Mouse (Mus musculus) liver, embryonic 14.5 days (tissue): ENCODE measurements around the gene Cdca4. TPM values are rescaled to one million over a fixed set of nuclear protein-coding genes. Genes with fewer than 3 reads are reported as not detected.

ENCODE experiments used
- ATAC-seq: fragments of 200-750 bp; cut with Nextera tagmentation; 2 replicates; pipeline ENCODE4 v1.8.0; 2017; ENCODE audit warnings: moderate number of reproducible peaks, mild to moderate bottlenecking, moderate library complexity; ENCODE audit not compliant: insufficient read depth
- DNase-seq, 3 experiments: peaks; one replicate each; pipeline ENCODE4 v3.0.0-alpha.2; 2012 to 2013; ENCODE audit warnings: low read depth in 3 of 3, low spot score in 3 of 3
- H3K27ac ChIP-seq: fragments of 300-500 bp; sonication (generic); 2 replicates; pipeline ENCODE4 v1.5.1; 2014; ENCODE audit warnings: moderate library complexity, mild to moderate bottlenecking, control low read depth, inconsistent platforms
- H3K27me3 ChIP-seq: fragments of 300-500 bp; sonication (generic); 2 replicates; pipeline ENCODE4 v1.6.1; 2014; ENCODE audit warnings: mild to moderate bottlenecking, low read length, moderate library complexity; ENCODE audit not compliant: control insufficient read depth, insufficient read depth
- H3K36me3 ChIP-seq: fragments of 300-500 bp; sonication (generic); replicated peaks from 2 replicates; pipeline ENCODE4 v1.6.1; 2014; ENCODE audit warnings: low read depth; ENCODE audit not compliant: control insufficient read depth, insufficient read depth
- H3K4me1 ChIP-seq, 2 experiments: fragments of 200-500 bp in 1 of 2; fragments of 300-500 bp in 1 of 2; sonication (generic) in 1 of 2; replicated peaks; 2 replicates each; pipeline ENCODE4 v1.6.1; 2012 to 2014; ENCODE audit warnings: antibody characterized with exemption in 1 of 2, inconsistent platforms in 1 of 2, low read length in 1 of 2; ENCODE audit not compliant: control insufficient read depth in 2 of 2, insufficient read depth in 2 of 2
- H3K4me2 ChIP-seq: fragments of 300-500 bp; sonication (generic); 2 replicates; pipeline ENCODE4 v1.6.1; 2014; ENCODE audit warnings: low read depth, mild to moderate bottlenecking, control low read depth, moderate library complexity
- H3K4me3 ChIP-seq, 2 experiments: fragments of 200-500 bp in 1 of 2; fragments of 300-500 bp in 1 of 2; sonication (generic) in 1 of 2; 2 replicates each; pipeline ENCODE4 v1.5.1; 2012 to 2014; ENCODE audit warnings: low read depth in 2 of 2, low read length in 2 of 2, mild to moderate bottlenecking in 2 of 2, control low read depth in 1 of 2, inconsistent platforms in 1 of 2, moderate library complexity in 1 of 2; ENCODE audit not compliant: insufficient read depth in 1 of 2
- H3K9ac ChIP-seq: fragments of 300-500 bp; sonication (generic); replicated peaks from 2 replicates; pipeline ENCODE4 v1.6.1; 2014; ENCODE audit warnings: mild to moderate bottlenecking, control low read depth, moderate library complexity
- H3K9me3 ChIP-seq: fragments of 300-500 bp; sonication (generic); 2 replicates; pipeline ENCODE4 v1.6.1; 2016; ENCODE audit warnings: low read length, mixed read lengths; ENCODE audit not compliant: control insufficient read depth
- CTCF ChIP-seq: IDR thresholded peaks from 2 replicates; pipeline ENCODE4 v1.5.1; 2016; ENCODE audit warnings: antibody characterized with exemption, low read depth, control low read depth
- EP300 ChIP-seq: IDR thresholded peaks from 2 replicates; pipeline ENCODE4 v1.6.1; 2016; ENCODE audit warnings: antibody characterized with exemption, low read depth
- WGBS: fragments of 180-500 bp; shearing (Covaris S2); extraction: QIAGEN DNeasy Blood & Tissue Kit; methylation state at CpG from one replicate; pipeline ENCODE4 v1.1.7; 2014; ENCODE audit not compliant: insufficient replicate concordance; 5-methylcytosine and 5-hydroxymethylcytosine counted together
- polyA plus RNA-seq, 2 experiments: library from polyadenylated mRNA; depleted of rRNA in 1 of 2; stranded (reverse) in 1 of 2; unstranded in 1 of 2; fragments of >200 nt; fragmentation: Nextera tagmentation in 1 of 2; extraction: Ambion mirVana in 1 of 2; gene quantifications; 2 replicates each; pipeline versions ENCODE4 v1.2.1 to v1.2.3; 2012 to 2014

Gene Cdca4
- polyA plus RNA-seq, 2 experiments, result 39.9 to 61.3 TPM

GRCm38 (mm10) chr12:112857021-112857925, 28.1 kb upstream of the Cdca4 start:
- Histone ChIP-seq H3K9ac (no peak overlapping the region), H3K4me1 (peaks cover 0 to 1% of the 10 kb centered on the region in 2 experiments; a peak in 1 of 4 replicates), H3K9me3 (no peaks in the 10 kb centered on the region), H3K4me2 (no peak overlapping the region), H3K27me3 (no peaks in the 10 kb centered on the region), H3K4me3 (no peak overlapping the region), H3K36me3 (no peaks in the 10 kb centered on the region), H3K27ac (no peak overlapping the region)
- TF ChIP-seq EP300 (no peak), CTCF (no peak)
- WGBS, result 48% methylated on average over 9 of the region's 9 CpGs
- DNase-seq, result no peak
- ATAC-seq, result no peak

GRCm38 (mm10) chr12:112856338-112856737, 27.1 kb upstream of the Cdca4 start:
- no peak for TF ChIP-seq EP300
- no peak for TF ChIP-seq CTCF
- H3K36me3 ChIP-seq, result no peaks in the 10 kb centered on the region
- no peak overlapping the region for H3K4me2 ChIP-seq
- H3K4me1 ChIP-seq, result peaks cover 0 to 1% of the 10 kb centered on the region in 2 experiments; a peak in 1 of 4 replicates
- no peak for ATAC-seq
- no peaks in the 10 kb centered on the region for H3K9me3 ChIP-seq
- H3K27me3 ChIP-seq, result no peaks in the 10 kb centered on the region
- no peak for DNase-seq
- no peak overlapping the region for H3K27ac ChIP-seq
- no peak overlapping the region for H3K4me3 ChIP-seq
- WGBS, result 64% methylated on average over 3 of the region's 3 CpGs
- no peak overlapping the region for H3K9ac ChIP-seq

GRCm38 (mm10) chr12:112854610-112855333, 25.5 kb upstream of the Cdca4 start:
- H3K4me3 ChIP-seq, result no peak overlapping the region
- WGBS, result 47% methylated on average over 7 of the region's 7 CpGs
- no peak for DNase-seq
- H3K27ac ChIP-seq, result no peak overlapping the region
- no peaks in the 10 kb centered on the region for H3K27me3 ChIP-seq
- no peak overlapping the region for H3K9ac ChIP-seq
- TF ChIP-seq EP300, result no peak
- no peak for TF ChIP-seq CTCF
- no peaks in the 10 kb centered on the region for H3K4me1 ChIP-seq
- no peak overlapping the region for H3K4me2 ChIP-seq
- H3K36me3 ChIP-seq, result no peaks in the 10 kb centered on the region
- H3K9me3 ChIP-seq, result no peaks in the 10 kb centered on the region
- ATAC-seq, result no peak

- H3K36me3 ChIP-seq, result no peaks in the 10 kb centered on the region
- no peaks in the 10 kb centered on the region for H3K27me3 ChIP-seq
- no peak overlapping the region for H3K27ac ChIP-seq
- TF ChIP-seq CTCF (no peak), EP300 (no peak)
- H3K4me2 ChIP-seq, result no peak overlapping the region
- WGBS, result 57% methylated on average over 11 of the region's 11 CpGs
- H3K9ac ChIP-seq, result no peak overlapping the region
- DNase-seq (no peak), ATAC-seq (no peak)
- H3K4me3 ChIP-seq, result no peak overlapping the region
- no peaks in the 10 kb centered on the region for H3K9me3 ChIP-seq
- no peaks in the 10 kb centered on the region for H3K4me1 ChIP-seq
Measured at GRCm38 (mm10) chr12:112853050-112853729, 24.0 kb upstream of the Cdca4 start.

- TF ChIP-seq EP300, result no peak
- no peak for TF ChIP-seq CTCF
- DNase-seq (no peak), ATAC-seq (no peak)
- H3K9ac ChIP-seq, result no peak overlapping the region
- H3K27ac ChIP-seq, result no peak overlapping the region
- no peaks in the 10 kb centered on the region for H3K36me3 ChIP-seq
- no peaks in the 10 kb centered on the region for H3K4me1 ChIP-seq
- no peaks in the 10 kb centered on the region for H3K27me3 ChIP-seq
- no peak overlapping the region for H3K4me2 ChIP-seq
- no peak overlapping the region for H3K4me3 ChIP-seq
- 46% methylated on average over 8 of the region's 8 CpGs for WGBS
- H3K9me3 ChIP-seq, result no peaks in the 10 kb centered on the region
Measured at GRCm38 (mm10) chr12:112851116-112851515, 21.9 kb upstream of the Cdca4 start.
